Mouse (Mus musculus): ENCODE results near the gene Aif1l. TPM values are rescaled to one million over a fixed set of nuclear protein-coding genes. Genes with fewer than 3 reads are reported as not detected.

The Aif1l gene
- polyA plus RNA-seq, 1 experiment from 2014 or later = 17.8 TPM

- Histone ChIP-seq H3K4me2 (ENCODE audit: low read depth, low read length) (peak overlapping the region; percentile 64), H3K27ac (ENCODE audit: low read depth, low read length) (no peak overlapping the region), H3K27me3 (ENCODE audit: control insufficient read depth, insufficient read depth, low read length) (no peaks in the 10 kb centered on the region; the same call in 1 of the 2 replicates), H3K9ac (replicated peaks; ENCODE audit: low read depth, low read length) (peak overlapping the region; percentile 78), H3K4me1 (ENCODE audit: control insufficient read depth, insufficient read depth, low read length) (peaks cover 7% of the 10 kb centered on the region), H3K9me3 (ENCODE audit: control insufficient read depth, low read length) (no peaks in the 10 kb centered on the region), H3K36me3 (ENCODE audit: control insufficient read depth, insufficient read depth, low read length) (peaks cover 29% of the 10 kb centered on the region), H3K4me3 (ENCODE audit: low read depth, low read length) (peak overlapping the region; percentile 81)
- WGBS = 11% methylated on average over 13 of the region's 13 CpGs
- no peak for ATAC-seq (ENCODE audit: low read depth)
Observed at GRCm38 (mm10) chr2:31974809-31975371, 25.0 kb downstream of the Aif1l start.

- Histone ChIP-seq H3K9me3 (ENCODE audit: control insufficient read depth, low read length) (no peaks in the 10 kb centered on the region), H3K4me3 (ENCODE audit: low read depth, low read length) (no peak overlapping the region), H3K27me3 (ENCODE audit: control insufficient read depth, insufficient read depth, low read length) (no peaks in the 10 kb centered on the region), H3K4me2 (ENCODE audit: low read depth, low read length) (no peak overlapping the region), H3K27ac (ENCODE audit: low read depth, low read length) (no peak overlapping the region), H3K9ac (replicated peaks; ENCODE audit: low read depth, low read length) (no peak overlapping the region), H3K4me1 (ENCODE audit: control insufficient read depth, insufficient read depth, low read length) (no peaks in the 10 kb centered on the region), H3K36me3 (ENCODE audit: control insufficient read depth, insufficient read depth, low read length) (peaks cover 84% of the 10 kb centered on the region)
- 92% methylated on average over 1 of the region's 1 CpGs for WGBS
- no peak for ATAC-seq (ENCODE audit: low read depth)
Observed at GRCm38 (mm10) chr2:31987774-31988173, 37.8 kb downstream of the Aif1l start.

- Histone ChIP-seq H3K9me3 (ENCODE audit: control insufficient read depth, low read length) (no peaks in the 10 kb centered on the region), H3K4me2 (ENCODE audit: low read depth, low read length) (no peak overlapping the region), H3K36me3 (ENCODE audit: control insufficient read depth, insufficient read depth, low read length) (peaks cover 72% of the 10 kb centered on the region), H3K27me3 (ENCODE audit: control insufficient read depth, insufficient read depth, low read length) (no peaks in the 10 kb centered on the region), H3K27ac (ENCODE audit: low read depth, low read length) (no peak overlapping the region), H3K4me1 (ENCODE audit: control insufficient read depth, insufficient read depth, low read length) (no peaks in the 10 kb centered on the region), H3K4me3 (ENCODE audit: low read depth, low read length) (no peak overlapping the region), H3K9ac (replicated peaks; ENCODE audit: low read depth, low read length) (no peak overlapping the region)
- 98% methylated on average over 4 of the region's 4 CpGs for WGBS
- ATAC-seq (ENCODE audit: low read depth) = no peak
Observed at GRCm38 (mm10) chr2:31990961-31991360, 41.0 kb downstream of the Aif1l start.

- Histone ChIP-seq H3K36me3 (ENCODE audit: control insufficient read depth, insufficient read depth, low read length) (peaks cover 71% of the 10 kb centered on the region), H3K4me2 (ENCODE audit: low read depth, low read length) (no peak overlapping the region), H3K27ac (ENCODE audit: low read depth, low read length) (no peak overlapping the region), H3K4me3 (ENCODE audit: low read depth, low read length) (no peak overlapping the region), H3K27me3 (ENCODE audit: control insufficient read depth, insufficient read depth, low read length) (no peaks in the 10 kb centered on the region), H3K9ac (replicated peaks; ENCODE audit: low read depth, low read length) (no peak overlapping the region), H3K9me3 (ENCODE audit: control insufficient read depth, low read length) (no peaks in the 10 kb centered on the region), H3K4me1 (ENCODE audit: control insufficient read depth, insufficient read depth, low read length) (no peaks in the 10 kb centered on the region)
- WGBS = 96% methylated on average over 9 of the region's 9 CpGs
- no peak for ATAC-seq (ENCODE audit: low read depth)
Observed at GRCm38 (mm10) chr2:31994896-31995295, 45.0 kb downstream of the Aif1l start.

- ATAC-seq (ENCODE audit: low read depth) = no peak
- Histone ChIP-seq H3K9ac (replicated peaks; ENCODE audit: low read depth, low read length) (no peak overlapping the region), H3K4me2 (ENCODE audit: low read depth, low read length) (no peak overlapping the region), H3K36me3 (ENCODE audit: control insufficient read depth, insufficient read depth, low read length) (peaks cover 65% of the 10 kb centered on the region), H3K9me3 (ENCODE audit: control insufficient read depth, low read length) (no peaks in the 10 kb centered on the region), H3K27me3 (ENCODE audit: control insufficient read depth, insufficient read depth, low read length) (no peaks in the 10 kb centered on the region), H3K4me1 (ENCODE audit: control insufficient read depth, insufficient read depth, low read length) (no peaks in the 10 kb centered on the region), H3K27ac (ENCODE audit: low read depth, low read length) (no peak overlapping the region), H3K4me3 (ENCODE audit: low read depth, low read length) (no peak overlapping the region)
- 94% methylated on average over 13 of the region's 13 CpGs for WGBS
Observed at GRCm38 (mm10) chr2:31996060-31996459, 46.1 kb downstream of the Aif1l start.

- Histone ChIP-seq H3K36me3 (ENCODE audit: control insufficient read depth, insufficient read depth, low read length) (peaks cover 55% of the 10 kb centered on the region), H3K4me1 (ENCODE audit: control insufficient read depth, insufficient read depth, low read length) (no peaks in the 10 kb centered on the region), H3K9ac (replicated peaks; ENCODE audit: low read depth, low read length) (no peak overlapping the region), H3K4me3 (ENCODE audit: low read depth, low read length) (no peak overlapping the region), H3K4me2 (ENCODE audit: low read depth, low read length) (no peak overlapping the region), H3K9me3 (ENCODE audit: control insufficient read depth, low read length) (no peaks in the 10 kb centered on the region), H3K27ac (ENCODE audit: low read depth, low read length) (no peak overlapping the region), H3K27me3 (ENCODE audit: control insufficient read depth, insufficient read depth, low read length) (no peaks in the 10 kb centered on the region)
- no peak for ATAC-seq (ENCODE audit: low read depth)
- WGBS = 96% methylated on average over 5 of the region's 5 CpGs
Observed at GRCm38 (mm10) chr2:31997539-31997938, 47.6 kb downstream of the Aif1l start.

- no peak overlapping the region for H3K4me2 ChIP-seq (ENCODE audit: low read depth, low read length)
- no peak overlapping the region for H3K27ac ChIP-seq (ENCODE audit: low read depth, low read length)
- H3K4me1 ChIP-seq (ENCODE audit: control insufficient read depth, insufficient read depth, low read length) = no peaks in the 10 kb centered on the region
- no peak for ATAC-seq (ENCODE audit: low read depth)
- no peak overlapping the region for H3K9ac ChIP-seq (replicated peaks; ENCODE audit: low read depth, low read length)
- peaks cover 63% of the 10 kb centered on the region for H3K36me3 ChIP-seq (ENCODE audit: control insufficient read depth, insufficient read depth, low read length)
- WGBS = 74% methylated on average over 2 of the region's 2 CpGs
- H3K4me3 ChIP-seq (ENCODE audit: low read depth, low read length) = no peak overlapping the region
- no peaks in the 10 kb centered on the region for H3K27me3 ChIP-seq (ENCODE audit: control insufficient read depth, insufficient read depth, low read length)
- H3K9me3 ChIP-seq (ENCODE audit: control insufficient read depth, low read length) = no peaks in the 10 kb centered on the region
Observed at GRCm38 (mm10) chr2:31998443-31998842, 48.5 kb downstream of the Aif1l start.

GRCm38 (mm10) chr2:32008311-32008710 is 58.4 kb downstream of the Aif1l start:
- Histone ChIP-seq H3K36me3 (ENCODE audit: control insufficient read depth, insufficient read depth, low read length) (peaks cover 68% of the 10 kb centered on the region), H3K4me2 (ENCODE audit: low read depth, low read length) (no peak overlapping the region), H3K27ac (ENCODE audit: low read depth, low read length) (no peak overlapping the region), H3K9me3 (ENCODE audit: control insufficient read depth, low read length) (no peaks in the 10 kb centered on the region), H3K9ac (replicated peaks; ENCODE audit: low read depth, low read length) (no peak overlapping the region), H3K4me1 (ENCODE audit: control insufficient read depth, insufficient read depth, low read length) (no peaks in the 10 kb centered on the region), H3K4me3 (ENCODE audit: low read depth, low read length) (no peak overlapping the region), H3K27me3 (ENCODE audit: control insufficient read depth, insufficient read depth, low read length) (no peaks in the 10 kb centered on the region)
- no peak for ATAC-seq (ENCODE audit: low read depth)
- 94% methylated on average over 2 of the region's 2 CpGs for WGBS

GRCm38 (mm10) chr2:32008716-32009115 is 58.8 kb downstream of the Aif1l start:
- Histone ChIP-seq H3K9ac (replicated peaks; ENCODE audit: low read depth, low read length) (no peak overlapping the region), H3K9me3 (ENCODE audit: control insufficient read depth, low read length) (no peaks in the 10 kb centered on the region), H3K27me3 (ENCODE audit: control insufficient read depth, insufficient read depth, low read length) (no peaks in the 10 kb centered on the region), H3K27ac (ENCODE audit: low read depth, low read length) (no peak overlapping the region), H3K4me2 (ENCODE audit: low read depth, low read length) (no peak overlapping the region), H3K4me3 (ENCODE audit: low read depth, low read length) (no peak overlapping the region), H3K36me3 (ENCODE audit: control insufficient read depth, insufficient read depth, low read length) (peaks cover 65% of the 10 kb centered on the region), H3K4me1 (ENCODE audit: control insufficient read depth, insufficient read depth, low read length) (no peaks in the 10 kb centered on the region)
- ATAC-seq (ENCODE audit: low read depth) = no peak
- WGBS = 92% methylated on average over 11 of the region's 11 CpGs

Measured in neural tube, embryonic 14.5 days (tissue).